Mouse (Mus musculus) heart, adult 2 months (tissue): ENCODE results near the gene Prmt1. TPM values are rescaled to one million over a fixed set of nuclear protein-coding genes. Genes with fewer than 3 reads are reported as not detected.

ENCODE experiments used
- DNase-seq, 2 experiments: peaks; one replicate each; pipeline ENCODE4 v3.0.0; 2021
- H3K27ac ChIP-seq: fragments of 200-600 bp; 2 replicates; pipeline ENCODE4 v1.8.1; 2022
- H3K27me3 ChIP-seq: fragments of 200-500 bp; 2 replicates; pipeline ENCODE4 v1.6.1; 2012; ENCODE audit warnings: mild to moderate bottlenecking, low read length, inconsistent platforms, mixed read lengths; ENCODE audit not compliant: control insufficient read depth, insufficient read depth
- H3K36me3 ChIP-seq: fragments of 200-500 bp; 2 replicates; pipeline ENCODE4 v1.6.1; 2012; ENCODE audit warnings: low read length, inconsistent platforms; ENCODE audit not compliant: control insufficient read depth, insufficient read depth
- H3K4me1 ChIP-seq: fragments of 200-500 bp; 2 replicates; pipeline ENCODE4 v1.6.1; 2011; ENCODE audit warnings: low read length; ENCODE audit not compliant: control insufficient read depth, insufficient read depth
- H3K4me3 ChIP-seq: fragments of 200-600 bp; 2 replicates; pipeline ENCODE4 v1.8.1; 2022
- H3K79me2 ChIP-seq: fragments of 200-500 bp; replicated peaks from 2 replicates; pipeline ENCODE4 v1.6.1; 2012; ENCODE audit warnings: mild to moderate bottlenecking, inconsistent platforms, low read length, moderate library complexity, mixed read lengths; ENCODE audit not compliant: control insufficient read depth, insufficient read depth
- H3K9ac ChIP-seq: fragments of 200-500 bp; 2 replicates; pipeline ENCODE4 v1.6.1; 2012; ENCODE audit warnings: low read depth, mild to moderate bottlenecking, control low read depth, inconsistent platforms, low read length, mixed read lengths
- CTCF ChIP-seq: fragments of 200-600 bp; IDR thresholded peaks from 2 replicates; pipeline ENCODE4 v1.8.1; 2022; ENCODE audit warnings: antibody characterized with exemption, mild to moderate bottlenecking, moderate library complexity
- EP300 ChIP-seq: fragments of 200-500 bp; IDR thresholded peaks from 2 replicates; pipeline ENCODE4 v1.6.1; 2011; ENCODE audit warnings: low read depth, low read length, control low read depth; ENCODE audit not compliant: insufficient read depth
- POLR2A ChIP-seq: fragments of 200-500 bp; IDR thresholded peaks from 2 replicates; pipeline ENCODE4 v1.6.1; 2011; ENCODE audit warnings: mild to moderate bottlenecking, low read depth, low read length, control low read depth; ENCODE audit not compliant: insufficient read depth
- WGBS: fragments of 180-500 bp; shearing (Covaris S2); methylation state at CpG from one replicate; pipeline ENCODE4 v1.1.7; 2018; 5-methylcytosine and 5-hydroxymethylcytosine counted together
- intact Hi-C: fragments of 180-260 bp; cut with DNase I; formaldehyde crosslinking; loops from one replicate; pipeline ENCODE4 v1.15.1; 2025
- polyA plus RNA-seq: library from polyadenylated mRNA; depleted of rRNA; stranded (reverse); fragments of >200 nt; gene quantifications from 2 replicates; pipeline ENCODE4 v1.2.3, GENCODE M21; 2012
- total RNA-seq, 2 experiments: library from RNA; stranded (reverse); gene quantifications; 2 replicates each; pipeline ENCODE4 v1.2.3; 2021

Gene Prmt1
- total and polyA plus RNA-seq, 3 experiments = 85.4 to 98.0 (median 96.7) TPM

DNA sequence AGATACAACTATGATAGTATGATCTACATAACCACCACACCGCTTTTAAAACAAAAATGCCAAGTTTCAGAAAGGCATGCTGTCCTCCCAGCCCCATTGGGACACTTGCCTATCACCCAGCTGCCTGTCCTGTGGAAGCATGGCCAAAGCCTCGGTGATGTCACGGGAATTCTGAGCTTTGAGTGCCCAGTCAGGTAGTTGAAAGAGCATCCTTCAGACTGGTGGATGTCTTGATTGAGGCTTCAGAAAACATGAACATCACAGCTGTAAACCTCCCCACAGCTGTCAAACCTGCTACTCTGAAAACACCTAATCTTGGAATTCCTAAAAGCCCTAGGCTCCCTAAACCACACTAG is 27.7 kb upstream of the Prmt1 start:
- intact Hi-C loops = no loop called here
- TF ChIP-seq CTCF = no peak
- no peak for TF ChIP-seq POLR2A
- no peak for TF ChIP-seq EP300
- no peak overlapping the region for H3K9ac ChIP-seq
- DNase-seq = no peak
- no peak overlapping the region for H3K4me3 ChIP-seq
- no peak overlapping the region for H3K27ac ChIP-seq
- H3K79me2 ChIP-seq = peaks cover 1% of the 10 kb centered on the region; the same call in 1 of the 2 replicates
- no peaks in the 10 kb centered on the region for H3K27me3 ChIP-seq
- 0 out of 2 replicates have a peak, but pooled peaks cover 1% of the 10 kb centered on the region for H3K4me1 ChIP-seq
- WGBS = 75% methylated on average over 3 of the region's 3 CpGs
- no peaks in the 10 kb centered on the region for H3K36me3 ChIP-seq

DNA sequence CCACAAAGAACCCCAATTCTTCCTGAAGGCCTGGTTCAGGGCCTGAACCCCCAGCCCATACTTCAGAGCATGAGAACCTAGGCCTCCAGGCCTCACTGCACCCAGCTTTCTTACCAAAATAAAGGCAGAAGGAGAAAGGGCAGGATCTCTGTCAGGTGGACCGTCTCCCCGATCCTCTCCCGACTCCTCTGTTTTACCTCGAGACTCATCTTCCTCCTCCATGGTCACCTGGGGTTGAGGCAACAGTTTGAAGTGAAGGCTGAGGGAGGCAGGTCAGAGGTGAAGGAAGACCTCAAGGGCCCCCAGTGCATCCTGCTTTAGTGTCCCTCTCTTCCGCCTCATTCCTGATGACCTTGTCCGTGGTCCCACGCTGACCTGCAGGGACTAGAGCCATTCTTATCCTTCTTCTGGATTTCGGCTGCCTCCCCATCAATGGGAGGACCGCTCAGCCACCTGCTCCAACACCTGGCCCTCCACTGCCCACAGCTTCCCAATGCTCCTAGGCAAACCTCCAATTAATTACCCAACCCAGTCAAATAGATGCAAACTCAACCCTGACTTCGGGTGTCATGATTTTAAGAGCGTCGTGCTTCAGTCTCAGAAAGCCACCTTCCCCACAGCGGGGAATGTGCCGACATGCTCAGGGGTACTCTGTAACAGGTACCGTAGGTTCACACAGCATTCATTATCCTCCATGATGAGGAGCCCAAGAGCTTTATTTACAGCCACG is 27.2 kb upstream of the Prmt1 start:
- TF ChIP-seq EP300 (no peak), CTCF (no peak)
- H3K9ac ChIP-seq = no peak overlapping the region
- intact Hi-C loops = no loop called here
- H3K36me3 ChIP-seq = no peaks in the 10 kb centered on the region
- WGBS = 89% methylated on average over 16 of the region's 16 CpGs
- peaks cover 1% of the 10 kb centered on the region; the same call in 1 of the 2 replicates for H3K79me2 ChIP-seq
- H3K27ac ChIP-seq = no peak overlapping the region
- no peaks in the 10 kb centered on the region for H3K27me3 ChIP-seq
- H3K4me1 ChIP-seq = 0 out of 2 replicates have a peak, but pooled peaks cover 1% of the 10 kb centered on the region
- no peak overlapping the region for H3K4me3 ChIP-seq
- no peak for DNase-seq

DNA sequence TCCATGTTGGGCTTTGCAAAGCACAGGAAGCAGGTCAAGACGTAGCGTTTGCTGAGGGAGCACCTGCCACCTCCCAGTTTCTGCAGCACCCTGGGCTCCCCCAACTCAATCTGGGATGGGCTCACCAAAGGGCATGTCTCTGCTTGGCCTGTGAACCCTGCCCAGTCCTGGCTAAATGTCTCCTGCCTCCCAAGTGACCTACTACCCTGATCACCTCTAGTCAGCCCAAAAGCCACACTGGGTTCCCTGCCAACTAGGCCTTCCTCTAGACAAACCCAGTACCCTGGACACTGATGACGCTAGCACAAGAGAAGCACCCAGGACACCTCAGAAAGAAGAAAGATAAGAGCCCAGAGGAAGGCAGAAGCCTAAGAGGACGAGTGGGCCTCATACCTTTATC is 26.5 kb upstream of the Prmt1 start:
- no peak for DNase-seq
- no peak overlapping the region for H3K9ac ChIP-seq
- no peak overlapping the region for H3K27ac ChIP-seq
- no peaks in the 10 kb centered on the region for H3K36me3 ChIP-seq
- no peak for TF ChIP-seq EP300
- no peak for TF ChIP-seq POLR2A
- TF ChIP-seq CTCF = no peak
- 72% methylated on average over 4 of the region's 4 CpGs for WGBS
- 0 out of 2 replicates have a peak, but pooled peaks cover 1% of the 10 kb centered on the region for H3K4me1 ChIP-seq
- no peak overlapping the region for H3K4me3 ChIP-seq
- H3K79me2 ChIP-seq = peaks cover 1% of the 10 kb centered on the region; the same call in 1 of the 2 replicates
- intact Hi-C loops = no loop called here
- no peaks in the 10 kb centered on the region for H3K27me3 ChIP-seq

DNA sequence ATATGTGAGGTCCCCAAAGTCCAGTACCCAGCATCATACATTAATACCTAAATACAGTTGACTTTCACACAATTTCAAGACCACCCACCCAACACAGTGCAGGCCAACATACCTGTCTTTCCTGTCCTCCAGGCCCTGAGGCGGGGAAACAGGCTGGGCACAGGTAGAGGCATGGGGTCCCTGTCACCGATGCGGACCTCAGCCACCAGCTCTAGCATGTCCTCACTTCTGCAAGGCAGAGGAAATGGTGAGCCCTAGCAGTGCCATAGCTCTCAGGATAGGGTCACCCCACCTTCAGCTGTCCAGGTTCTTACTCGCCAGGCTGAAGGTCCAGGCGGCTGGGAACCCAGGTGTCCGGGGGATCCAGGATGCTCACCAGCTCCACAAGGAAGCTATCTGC is 25.6 kb upstream of the Prmt1 start:
- TF ChIP-seq EP300 (no peak), POLR2A (no peak), CTCF (no peak)
- no peaks in the 10 kb centered on the region for H3K27me3 ChIP-seq
- intact Hi-C loops = no loop called here
- no peak for DNase-seq
- H3K4me1 ChIP-seq = 0 out of 2 replicates have a peak, but pooled peaks cover 1% of the 10 kb centered on the region
- H3K9ac ChIP-seq = no peak overlapping the region
- no peak overlapping the region for H3K4me3 ChIP-seq
- no peaks in the 10 kb centered on the region for H3K36me3 ChIP-seq
- WGBS = 95% methylated on average over 6 of the region's 6 CpGs
- peaks cover 1% of the 10 kb centered on the region; the same call in 1 of the 2 replicates for H3K79me2 ChIP-seq
- no peak overlapping the region for H3K27ac ChIP-seq

DNA sequence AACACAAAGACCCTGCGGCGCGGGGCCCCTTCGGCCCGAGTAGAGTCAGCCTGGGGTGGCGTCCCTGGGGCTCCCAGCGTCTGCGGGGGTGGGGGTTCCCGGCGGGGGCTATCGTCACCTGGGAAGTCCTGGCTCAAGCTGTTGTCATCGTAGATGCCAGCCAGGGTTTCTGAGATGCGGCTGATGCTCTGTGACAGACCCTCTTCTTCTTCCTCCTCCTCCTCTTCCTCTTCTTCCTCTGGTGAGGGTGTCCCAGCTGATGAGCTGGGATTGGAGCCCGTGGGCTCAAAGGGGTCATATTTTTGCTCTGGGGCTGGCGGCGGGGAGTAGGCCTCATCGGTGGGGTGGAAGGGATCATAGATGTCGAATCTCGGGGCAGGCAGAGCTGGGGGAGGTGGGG is 22.0 kb upstream of the Prmt1 start:
- no peak overlapping the region for H3K9ac ChIP-seq
- H3K36me3 ChIP-seq = no peaks in the 10 kb centered on the region
- intact Hi-C loops = no loop called here
- H3K4me1 ChIP-seq = peaks cover 1% of the 10 kb centered on the region; the same call in 1 of the 2 replicates
- H3K79me2 ChIP-seq = no peaks in the 10 kb centered on the region; the same call in none of the 2 replicates
- H3K4me3 ChIP-seq = no peak overlapping the region
- no peak for TF ChIP-seq POLR2A
- TF ChIP-seq EP300 = no peak
- TF ChIP-seq CTCF = no peak
- H3K27me3 ChIP-seq = no peaks in the 10 kb centered on the region
- no peak for DNase-seq
- H3K27ac ChIP-seq = no peak overlapping the region
- 92% methylated on average over 19 of the region's 19 CpGs for WGBS

DNA sequence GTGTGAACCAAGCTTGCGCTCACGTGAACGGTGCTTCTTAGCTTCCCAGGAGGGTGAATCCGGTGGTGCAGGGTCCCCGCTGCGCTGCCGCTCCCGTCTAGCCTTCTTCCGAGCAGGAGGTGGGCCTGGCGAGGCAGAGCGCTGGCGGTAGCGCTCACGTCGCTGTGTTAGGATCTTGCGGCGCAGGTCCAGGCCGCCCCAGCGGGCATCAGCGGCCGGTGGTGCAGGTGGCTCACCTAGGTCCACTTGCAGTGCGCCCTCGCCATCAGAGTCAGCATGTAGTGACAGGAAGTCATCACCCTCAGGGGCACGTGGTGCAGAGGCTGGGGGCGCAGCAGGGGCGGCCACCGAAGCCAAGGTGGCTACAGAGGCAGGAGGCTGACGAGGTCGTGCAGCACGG is 21.5 kb upstream of the Prmt1 start:
- no peak for TF ChIP-seq CTCF
- no peak for TF ChIP-seq POLR2A
- no peak for TF ChIP-seq EP300
- WGBS = 94% methylated on average over 30 of the region's 30 CpGs
- no peaks in the 10 kb centered on the region; the same call in none of the 2 replicates for H3K79me2 ChIP-seq
- no peak overlapping the region for H3K27ac ChIP-seq
- H3K36me3 ChIP-seq = no peaks in the 10 kb centered on the region
- no peak for DNase-seq
- intact Hi-C loops = no loop called here
- peaks cover 1% of the 10 kb centered on the region; the same call in 1 of the 2 replicates for H3K4me1 ChIP-seq
- H3K9ac ChIP-seq = no peak overlapping the region
- no peak overlapping the region for H3K4me3 ChIP-seq
- H3K27me3 ChIP-seq = no peaks in the 10 kb centered on the region
